Mouse (Mus musculus) left cerebral cortex, postnatal 4 days (tissue): ENCODE results near the gene Egr2. TPM values are rescaled to one million over a fixed set of nuclear protein-coding genes. Genes with fewer than 3 reads are reported as not detected.

ENCODE experiments used
- total RNA-seq, 2 experiments: library from RNA; stranded (reverse); gene quantifications; 2 replicates each; pipeline ENCODE4 v1.2.3; 2021

The Egr2 gene
- total RNA-seq, 2 experiments from 2014 or later: 2.4 to 4.1 TPM

Other genes starting within 250 kb of the Egr2 start
- gene Ado, start 13.5 kb downstream of the Egr2 start, total RNA-seq: 10 to 100 TPM; 44.5 to 48.3 TPM